Mouse (Mus musculus) intestine, postnatal 0 days (tissue): ENCODE data around the gene Tgfb3. TPM values are rescaled to one million over a fixed set of nuclear protein-coding genes. Genes with fewer than 3 reads are reported as not detected.
A peak's percentile ranks its signal among the peaks of the same experiment; 100 is the strongest.

Experiments
- ATAC-seq: fragments of 200-750 bp; cut with Nextera tagmentation; 2 replicates; pipeline ENCODE4 v1.8.0; 2017; ENCODE audit warnings: mild to moderate bottlenecking, moderate TSS enrichment, moderate library complexity
- H3K27ac ChIP-seq: fragments of 300-500 bp; sonication (generic); 2 replicates; pipeline ENCODE4 v1.5.1; 2014; ENCODE audit warnings: mild to moderate bottlenecking, low read depth, low read length, moderate library complexity
- H3K27me3 ChIP-seq: fragments of 300-500 bp; sonication (generic); replicated peaks from 2 replicates; pipeline ENCODE4 v1.6.1; 2014; ENCODE audit warnings: low read length, mixed read lengths; ENCODE audit not compliant: control insufficient read depth, insufficient read depth
- H3K36me3 ChIP-seq: fragments of 300-500 bp; sonication (generic); 2 replicates; pipeline ENCODE4 v1.6.1; 2014; ENCODE audit warnings: mild to moderate bottlenecking, moderate library complexity; ENCODE audit not compliant: control insufficient read depth, insufficient read depth
- H3K4me1 ChIP-seq: fragments of 300-500 bp; sonication (generic); replicated peaks from 2 replicates; pipeline ENCODE4 v1.6.1; 2014; ENCODE audit warnings: antibody characterized with exemption, low read length, mixed read lengths; ENCODE audit not compliant: control insufficient read depth, insufficient read depth
- H3K4me2 ChIP-seq: fragments of 300-500 bp; sonication (generic); replicated peaks from 2 replicates; pipeline ENCODE4 v1.6.1; 2014; ENCODE audit warnings: low read depth, mild to moderate bottlenecking, moderate library complexity
- H3K4me3 ChIP-seq: fragments of 300-500 bp; sonication (generic); 2 replicates; pipeline ENCODE4 v1.5.1; 2014; ENCODE audit warnings: low read depth, low read length
- H3K9ac ChIP-seq: fragments of 300-500 bp; sonication (generic); 2 replicates; pipeline ENCODE4 v1.6.1; 2014; ENCODE audit warnings: mild to moderate bottlenecking, low read depth, low read length
- H3K9me3 ChIP-seq: fragments of 300-500 bp; sonication (generic); 2 replicates; pipeline ENCODE4 v1.6.1; 2016; ENCODE audit warnings: mixed run types; ENCODE audit not compliant: control insufficient read depth
- CTCF ChIP-seq: sonication (generic); IDR thresholded peaks from 2 replicates; pipeline ENCODE4 v1.5.1; 2016; ENCODE audit warnings: low read depth, mild to moderate bottlenecking, control low read depth, antibody characterized with exemption, moderate library complexity
- WGBS: fragments of 180-500 bp; shearing (Covaris S2); extraction: QIAGEN DNeasy Blood & Tissue Kit; methylation state at CpG from one replicate; pipeline ENCODE4 v1.1.7; 2014; 5-methylcytosine and 5-hydroxymethylcytosine counted together
- polyA plus RNA-seq: library from polyadenylated mRNA; unstranded; fragments of >200 nt; fragmentation: Nextera tagmentation; extraction: Ambion mirVana; gene quantifications from 2 replicates; pipeline ENCODE4 v1.2.1, GENCODE M21; 2015

Tgfb3 gene
- polyA plus RNA-seq, 1 experiment from 2014 or later: 8.5 TPM

GRCm38 (mm10) chr12:86102686-86103085, 23.8 kb upstream of the Tgfb3 start:
- WGBS: 70% methylated on average over 8 of the region's 8 CpGs
- ATAC-seq: no peak

GRCm38 (mm10) chr12:86100711-86101110, 21.9 kb upstream of the Tgfb3 start:
- TF ChIP-seq CTCF: no peak
- H3K4me2 ChIP-seq: no peak overlapping the region
- no peak overlapping the region for H3K27ac ChIP-seq
- ATAC-seq: no peak
- no peaks in the 10 kb centered on the region for H3K9me3 ChIP-seq
- H3K4me1 ChIP-seq: 0 out of 2 replicates have a peak, but pooled peaks cover 2% of the 10 kb centered on the region
- no peaks in the 10 kb centered on the region for H3K36me3 ChIP-seq
- H3K27me3 ChIP-seq: no peaks in the 10 kb centered on the region
- 94% methylated on average over 3 of the region's 3 CpGs for WGBS
- no peak overlapping the region for H3K9ac ChIP-seq
- H3K4me3 ChIP-seq: no peak overlapping the region

More at GRCm38 (mm10) chr12:86102686-86103085, 23.8 kb upstream of the Tgfb3 start:
- Histone ChIP-seq H3K27ac (no peak overlapping the region), H3K9ac (no peak overlapping the region), H3K4me3 (no peak overlapping the region), H3K4me2 (no peak overlapping the region), H3K36me3 (no peaks in the 10 kb centered on the region), H3K27me3 (no peaks in the 10 kb centered on the region), H3K4me1 (0 out of 2 replicates have a peak, but pooled peaks cover 2% of the 10 kb centered on the region), H3K9me3 (no peaks in the 10 kb centered on the region)
- TF ChIP-seq CTCF: no peak

GRCm38 (mm10) chr12:86097781-86098180, 18.9 kb upstream of the Tgfb3 start:
- no peaks in the 10 kb centered on the region for H3K9me3 ChIP-seq
- ATAC-seq: no peak
- H3K27ac ChIP-seq: no peak overlapping the region
- 83% methylated on average over 11 of the region's 11 CpGs for WGBS
- no peak for TF ChIP-seq CTCF
- H3K4me1 ChIP-seq: no peaks in the 10 kb centered on the region
- H3K36me3 ChIP-seq: no peaks in the 10 kb centered on the region
- no peak overlapping the region for H3K4me2 ChIP-seq
- H3K27me3 ChIP-seq: no peaks in the 10 kb centered on the region
- H3K4me3 ChIP-seq: no peak overlapping the region
- no peak overlapping the region for H3K9ac ChIP-seq

GRCm38 (mm10) chr12:86095806-86096205, 17.0 kb upstream of the Tgfb3 start:
- no peak for TF ChIP-seq CTCF
- no peaks in the 10 kb centered on the region for H3K9me3 ChIP-seq
- H3K27me3 ChIP-seq: no peaks in the 10 kb centered on the region
- no peak for ATAC-seq
- H3K4me1 ChIP-seq: no peaks in the 10 kb centered on the region
- no peak overlapping the region for H3K4me2 ChIP-seq
- H3K36me3 ChIP-seq: no peaks in the 10 kb centered on the region
- H3K9ac ChIP-seq: no peak overlapping the region
- H3K27ac ChIP-seq: no peak overlapping the region
- 73% methylated on average over 4 of the region's 4 CpGs for WGBS
- H3K4me3 ChIP-seq: no peak overlapping the region

GRCm38 (mm10) chr12:86094075-86094474, 15.2 kb upstream of the Tgfb3 start:
- H3K9me3 ChIP-seq: no peaks in the 10 kb centered on the region
- no peak; the same call in 1 of the 2 replicates for ATAC-seq
- no peak overlapping the region for H3K9ac ChIP-seq
- H3K27ac ChIP-seq: no peak overlapping the region
- H3K27me3 ChIP-seq: no peaks in the 10 kb centered on the region
- H3K4me1 ChIP-seq: no peaks in the 10 kb centered on the region
- no peak for TF ChIP-seq CTCF
- no peak overlapping the region for H3K4me2 ChIP-seq
- H3K36me3 ChIP-seq: peaks cover 4% of the 10 kb centered on the region; the same call in 1 of the 2 replicates
- H3K4me3 ChIP-seq: no peak overlapping the region
- WGBS: 57% methylated on average over 4 of the region's 4 CpGs

- Histone ChIP-seq H3K4me2 (no peak overlapping the region), H3K9ac (no peak overlapping the region), H3K9me3 (no peaks in the 10 kb centered on the region), H3K36me3 (peaks cover 6% of the 10 kb centered on the region; the same call in 1 of the 2 replicates), H3K27me3 (no peaks in the 10 kb centered on the region), H3K4me1 (no peaks in the 10 kb centered on the region), H3K27ac (no peak overlapping the region), H3K4me3 (no peak overlapping the region)
- no peak for TF ChIP-seq CTCF
- ATAC-seq: 0 out of 2 replicates have a peak, but pooled peaks have one; percentile 25
- WGBS: 68% methylated on average over 18 of the region's 18 CpGs
These were observed 12.8 kb upstream of the Tgfb3 start for GRCm38 (mm10) chr12:86091601-86092132.

- Histone ChIP-seq H3K4me2 (no peak overlapping the region), H3K4me3 (no peak overlapping the region), H3K27me3 (no peaks in the 10 kb centered on the region), H3K9me3 (no peaks in the 10 kb centered on the region), H3K36me3 (peaks cover 6% of the 10 kb centered on the region; the same call in 1 of the 2 replicates), H3K9ac (no peak overlapping the region), H3K4me1 (no peaks in the 10 kb centered on the region), H3K27ac (no peak overlapping the region)
- 76% methylated on average over 4 of the region's 4 CpGs for WGBS
- TF ChIP-seq CTCF: no peak
- ATAC-seq: no peak
These were observed 11.9 kb upstream of the Tgfb3 start for GRCm38 (mm10) chr12:86090764-86091163.
